Mouse (Mus musculus) spleen, adult 18-20 months (tissue): ENCODE measurements around the gene Ppdpf.

Experiments used
- DNase-seq, 2 experiments: peaks; one replicate each; pipeline ENCODE4 v3.0.0; 2022; ENCODE audit warnings: mixed read lengths in 2 of 2

The Ppdpf gene

GRCm38 (mm10) chr2:181219538-181220216 is 32.6 kb downstream of the Ppdpf start, which contains the start of gene Fndc11:
Fndc11 (plus strand) TSS chr2:181220013.
- peak; percentile 77 to 90 for DNase-seq

- no peak for DNase-seq
Observed at GRCm38 (mm10) chr2:181220361-181220760, 33.3 kb downstream of the Ppdpf start.

- no peak for DNase-seq
Observed at GRCm38 (mm10) chr2:181224994-181225393, 37.9 kb downstream of the Ppdpf start.

- DNase-seq: no peak
Observed at GRCm38 (mm10) chr2:181227122-181227521, 40.1 kb downstream of the Ppdpf start.

GRCm38 (mm10) chr2:181228335-181228734 is 41.3 kb downstream of the Ppdpf start:
- no peak for DNase-seq

GRCm38 (mm10) chr2:181231171-181231570 is 44.1 kb downstream of the Ppdpf start:
- no peak for DNase-seq

GRCm38 (mm10) chr2:181233443-181233842 is 46.4 kb downstream of the Ppdpf start:
- no peak for DNase-seq

GRCm38 (mm10) chr2:181234680-181235079 is 47.6 kb downstream of the Ppdpf start:
- no peak for DNase-seq

GRCm38 (mm10) chr2:181235681-181236566 is 48.9 kb downstream of the Ppdpf start:
- DNase-seq: no peak

GRCm38 (mm10) chr2:181237251-181238014 is 50.4 kb downstream of the Ppdpf start:
- no peak for DNase-seq

- peak in 1 of 2 experiments; percentile 10 for DNase-seq
Observed at GRCm38 (mm10) chr2:181238091-181238610, 51.1 kb downstream of the Ppdpf start.
